Mouse (Mus musculus): ENCODE results near the gene Zbtb4. TPM values are rescaled to one million over a fixed set of nuclear protein-coding genes. Genes with fewer than 3 reads are reported as not detected.

Zbtb4 gene
- polyA plus RNA-seq, 1 experiment, result 35.6 TPM

- DNase-seq, result no peak
- WGBS, result 93% methylated on average over 4 of the region's 4 CpGs
- TF ChIP-seq CTCF (IDR thresholded peaks at IDR 0.05; ENCODE audit: borderline replicate concordance, control insufficient read depth, extremely low read depth, insufficient read depth, low read length, poor library complexity) (no peak), POLR2A (IDR thresholded peaks at IDR 0.05; ENCODE audit: control insufficient read depth, extremely low read depth, insufficient read depth, low read length, poor library complexity) (no peak)
- H3K4me3 ChIP-seq (ENCODE audit: control insufficient read depth, insufficient read depth, low read length), result no peak overlapping the region
- H3K27me3 ChIP-seq (ENCODE audit: control insufficient read depth, insufficient read depth, low read length), result no peaks in the 10 kb centered on the region
- no peak overlapping the region for H3K27ac ChIP-seq (ENCODE audit: control insufficient read depth, insufficient read depth, low read length)
- H3K36me3 ChIP-seq (ENCODE audit: control insufficient read depth, insufficient read depth, low read length), result no peaks in the 10 kb centered on the region
- H3K4me1 ChIP-seq (replicated peaks; ENCODE audit: control insufficient read depth, insufficient read depth, low read length), result no peaks in the 10 kb centered on the region
These were observed 16.1 kb downstream of the Zbtb4 start for GRCm38 (mm10) chr11:69781828-69782227.

GRCm38 (mm10) chr11:69784793-69785272 lies 19.1 kb downstream of the Zbtb4 start:
- DNase-seq, result no peak
- 61% methylated on average over 15 of the region's 15 CpGs for WGBS
- TF ChIP-seq CTCF (IDR thresholded peaks at IDR 0.05; ENCODE audit: borderline replicate concordance, control insufficient read depth, extremely low read depth, insufficient read depth, low read length, poor library complexity) (no peak), POLR2A (IDR thresholded peaks at IDR 0.05; ENCODE audit: control insufficient read depth, extremely low read depth, insufficient read depth, low read length, poor library complexity) (no peak)
- Histone ChIP-seq H3K4me1 (replicated peaks; ENCODE audit: control insufficient read depth, insufficient read depth, low read length) (no peaks in the 10 kb centered on the region), H3K36me3 (ENCODE audit: control insufficient read depth, insufficient read depth, low read length) (no peaks in the 10 kb centered on the region), H3K27ac (ENCODE audit: control insufficient read depth, insufficient read depth, low read length) (no peak overlapping the region), H3K4me3 (ENCODE audit: control insufficient read depth, insufficient read depth, low read length) (no peak overlapping the region), H3K27me3 (ENCODE audit: control insufficient read depth, insufficient read depth, low read length) (no peaks in the 10 kb centered on the region)

- Histone ChIP-seq H3K27ac (ENCODE audit: control insufficient read depth, insufficient read depth, low read length) (no peak overlapping the region), H3K27me3 (ENCODE audit: control insufficient read depth, insufficient read depth, low read length) (no peaks in the 10 kb centered on the region), H3K4me1 (replicated peaks; ENCODE audit: control insufficient read depth, insufficient read depth, low read length) (no peaks in the 10 kb centered on the region), H3K4me3 (ENCODE audit: control insufficient read depth, insufficient read depth, low read length) (no peak overlapping the region), H3K36me3 (ENCODE audit: control insufficient read depth, insufficient read depth, low read length) (no peaks in the 10 kb centered on the region)
- 93% methylated on average over 5 of the region's 5 CpGs for WGBS
- no peak for DNase-seq
- no peak for TF ChIP-seq POLR2A (IDR thresholded peaks at IDR 0.05; ENCODE audit: control insufficient read depth, extremely low read depth, insufficient read depth, low read length, poor library complexity)
- no peak for TF ChIP-seq CTCF (IDR thresholded peaks at IDR 0.05; ENCODE audit: borderline replicate concordance, control insufficient read depth, extremely low read depth, insufficient read depth, low read length, poor library complexity)
These were observed 21.6 kb downstream of the Zbtb4 start for GRCm38 (mm10) chr11:69787306-69787705.

GRCm38 (mm10) chr11:69789431-69789830 lies 23.7 kb downstream of the Zbtb4 start:
- H3K36me3 ChIP-seq (ENCODE audit: control insufficient read depth, insufficient read depth, low read length), result no peaks in the 10 kb centered on the region
- DNase-seq, result no peak
- H3K4me1 ChIP-seq (replicated peaks; ENCODE audit: control insufficient read depth, insufficient read depth, low read length), result no peaks in the 10 kb centered on the region
- no peak for TF ChIP-seq CTCF (IDR thresholded peaks at IDR 0.05; ENCODE audit: borderline replicate concordance, control insufficient read depth, extremely low read depth, insufficient read depth, low read length, poor library complexity)
- no peaks in the 10 kb centered on the region for H3K27me3 ChIP-seq (ENCODE audit: control insufficient read depth, insufficient read depth, low read length)
- H3K27ac ChIP-seq (ENCODE audit: control insufficient read depth, insufficient read depth, low read length), result no peak overlapping the region
- WGBS, result 90% methylated on average over 5 of the region's 5 CpGs
- H3K4me3 ChIP-seq (ENCODE audit: control insufficient read depth, insufficient read depth, low read length), result no peak overlapping the region

DNA sequence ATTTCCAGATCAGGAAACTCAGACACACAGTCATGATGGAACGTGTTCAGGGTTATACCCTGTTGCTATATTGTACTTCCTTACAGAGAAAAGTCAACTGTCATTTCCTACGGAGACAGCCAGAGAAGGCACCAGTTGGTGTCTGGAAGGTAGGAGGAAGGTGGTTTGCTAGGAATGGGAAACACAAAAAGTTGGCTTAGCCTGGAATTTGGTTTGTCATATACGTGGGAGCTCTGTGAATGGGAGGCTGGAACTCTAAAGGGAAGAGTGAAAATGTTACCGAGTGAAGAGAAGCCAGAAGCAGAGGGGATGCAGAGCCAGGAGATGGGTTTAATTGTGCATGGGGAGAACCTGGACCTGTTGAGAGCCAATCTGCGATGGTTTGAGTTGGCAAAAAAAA lies 25.7 kb downstream of the Zbtb4 start:
- H3K27ac ChIP-seq (ENCODE audit: control insufficient read depth, insufficient read depth, low read length), result no peak overlapping the region
- H3K4me3 ChIP-seq (ENCODE audit: control insufficient read depth, insufficient read depth, low read length), result no peak overlapping the region
- H3K27me3 ChIP-seq (ENCODE audit: control insufficient read depth, insufficient read depth, low read length), result no peaks in the 10 kb centered on the region
- no peaks in the 10 kb centered on the region for H3K36me3 ChIP-seq (ENCODE audit: control insufficient read depth, insufficient read depth, low read length)
- no peak for TF ChIP-seq CTCF (IDR thresholded peaks at IDR 0.05; ENCODE audit: borderline replicate concordance, control insufficient read depth, extremely low read depth, insufficient read depth, low read length, poor library complexity)
- TF ChIP-seq POLR2A (IDR thresholded peaks at IDR 0.05; ENCODE audit: control insufficient read depth, extremely low read depth, insufficient read depth, low read length, poor library complexity), result no peak
- 95% methylated on average over 5 of the region's 5 CpGs for WGBS
- no peaks in the 10 kb centered on the region; the same call in 1 of the 2 replicates for H3K4me1 ChIP-seq (replicated peaks; ENCODE audit: control insufficient read depth, insufficient read depth, low read length)
- DNase-seq, result no peak

- no peak overlapping the region for H3K4me3 ChIP-seq (ENCODE audit: control insufficient read depth, insufficient read depth, low read length)
- H3K27ac ChIP-seq (ENCODE audit: control insufficient read depth, insufficient read depth, low read length), result no peak overlapping the region
- no peaks in the 10 kb centered on the region for H3K27me3 ChIP-seq (ENCODE audit: control insufficient read depth, insufficient read depth, low read length)
- 89% methylated on average over 5 of the region's 5 CpGs for WGBS
- H3K36me3 ChIP-seq (ENCODE audit: control insufficient read depth, insufficient read depth, low read length), result no peaks in the 10 kb centered on the region
- H3K4me1 ChIP-seq (replicated peaks; ENCODE audit: control insufficient read depth, insufficient read depth, low read length), result no peaks in the 10 kb centered on the region; the same call in 1 of the 2 replicates
- no peak for TF ChIP-seq CTCF (IDR thresholded peaks at IDR 0.05; ENCODE audit: borderline replicate concordance, control insufficient read depth, extremely low read depth, insufficient read depth, low read length, poor library complexity)
- TF ChIP-seq POLR2A (IDR thresholded peaks at IDR 0.05; ENCODE audit: control insufficient read depth, extremely low read depth, insufficient read depth, low read length, poor library complexity), result no peak
- DNase-seq, result no peak
These were observed 27.7 kb downstream of the Zbtb4 start for GRCm38 (mm10) chr11:69793429-69793828.

All from thymus, adult 2 months (tissue).